Mouse (Mus musculus) liver, embryonic 16.5 days (tissue): ENCODE measurements around the gene Rbck1. TPM values are rescaled to one million over a fixed set of nuclear protein-coding genes. Genes with fewer than 3 reads are reported as not detected.

ENCODE experiments used
- ATAC-seq: fragments of 200-750 bp; cut with Nextera tagmentation; 2 replicates; pipeline ENCODE4 v1.8.0; 2017; ENCODE audit warnings: low read depth, mild to moderate bottlenecking, moderate number of reproducible peaks, moderate library complexity
- H3K27ac ChIP-seq: fragments of 300-500 bp; sonication (generic); 2 replicates; pipeline ENCODE4 v1.5.1; 2014; ENCODE audit warnings: mild to moderate bottlenecking, low read length
- H3K27me3 ChIP-seq: fragments of 300-500 bp; sonication (generic); 2 replicates; pipeline ENCODE4 v1.6.1; 2014; ENCODE audit warnings: low read depth, low read length, mixed read lengths; ENCODE audit not compliant: control insufficient read depth, insufficient read depth
- H3K36me3 ChIP-seq: fragments of 300-500 bp; sonication (generic); 2 replicates; pipeline ENCODE4 v1.6.1; 2014; ENCODE audit warnings: mild to moderate bottlenecking; ENCODE audit not compliant: control insufficient read depth, insufficient read depth
- H3K4me1 ChIP-seq: fragments of 300-500 bp; sonication (generic); 2 replicates; pipeline ENCODE4 v1.6.1; 2014; ENCODE audit warnings: low read depth, low read length, mixed read lengths; ENCODE audit not compliant: control insufficient read depth
- H3K4me2 ChIP-seq: fragments of 300-500 bp; sonication (generic); 2 replicates; pipeline ENCODE4 v1.6.1; 2014; ENCODE audit warnings: low read depth, low read length, mixed read lengths
- H3K4me3 ChIP-seq: fragments of 300-500 bp; sonication (generic); 2 replicates; pipeline ENCODE4 v1.5.1; 2014; ENCODE audit warnings: low read depth, mild to moderate bottlenecking, low read length
- H3K9ac ChIP-seq: fragments of 300-500 bp; sonication (generic); 2 replicates; pipeline ENCODE4 v1.6.1; 2014; ENCODE audit warnings: low read depth, low read length
- H3K9me3 ChIP-seq: fragments of 300-500 bp; sonication (generic); replicated peaks from 2 replicates; pipeline ENCODE4 v1.6.1; 2016; ENCODE audit warnings: low read length; ENCODE audit not compliant: control insufficient read depth
- WGBS: fragments of 180-500 bp; shearing (Covaris S2); extraction: QIAGEN DNeasy Blood & Tissue Kit; methylation state at CpG from one replicate; pipeline ENCODE4 v1.1.7; 2014; ENCODE audit not compliant: insufficient replicate concordance; 5-methylcytosine and 5-hydroxymethylcytosine counted together
- polyA plus RNA-seq: library from polyadenylated mRNA; unstranded; fragments of >200 nt; fragmentation: Nextera tagmentation; extraction: Ambion mirVana; gene quantifications from 2 replicates; pipeline ENCODE4 v1.2.1, GENCODE M21; 2015

The Rbck1 gene
- polyA plus RNA-seq, 1 experiment from 2014 or later, result 40.2 TPM

DNA sequence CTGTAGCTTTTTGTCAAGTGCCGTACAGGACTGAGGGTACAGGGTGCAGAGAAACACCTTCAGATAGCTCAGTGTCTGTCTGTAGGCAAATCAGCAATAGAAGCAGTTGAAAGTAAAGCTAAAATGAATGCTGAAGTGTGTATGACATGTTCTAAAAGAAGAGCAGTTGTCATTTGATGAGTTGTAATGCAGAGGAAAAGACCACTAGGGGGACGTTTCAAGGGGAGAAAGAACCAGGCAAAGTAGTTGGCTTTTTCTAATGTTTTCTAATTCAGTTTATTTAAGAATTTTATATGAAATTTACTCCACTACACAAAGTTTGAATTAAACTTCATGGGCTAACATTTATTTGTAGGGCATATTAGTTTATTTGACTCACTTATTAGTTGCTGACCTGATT lies 58.8 kb downstream of the Rbck1 start:
- WGBS, result 65% methylated on average over 2 of the region's 2 CpGs
- Histone ChIP-seq H3K4me2 (no peak overlapping the region), H3K4me3 (no peak overlapping the region), H3K4me1 (no peaks in the 10 kb centered on the region), H3K36me3 (peaks cover 38% of the 10 kb centered on the region), H3K9ac (no peak overlapping the region), H3K9me3 (no peaks in the 10 kb centered on the region), H3K27ac (no peak overlapping the region), H3K27me3 (no peaks in the 10 kb centered on the region)
- no peak for ATAC-seq

Other genes with a start within 250 kb of the Rbck1 start
- gene Srxn1, start 227.1 kb downstream of the Rbck1 start, polyA plus RNA-seq, result 8.8 and 9.4 TPM in 2 replicates
- gene Tcf15, start 189.1 kb downstream of the Rbck1 start, polyA plus RNA-seq, result 0.22 TPM in 1 of 2 replicates, not detected in the other
- gene Csnk2a1, start 105.8 kb downstream of the Rbck1 start, polyA plus RNA-seq, result 33.5 and 36.4 TPM in 2 replicates
- gene Tbc1d20, start 38.8 kb downstream of the Rbck1 start, polyA plus RNA-seq, result 11.3 and 11.7 TPM in 2 replicates
- 6.5 and 6.8 TPM in 2 replicates for gene Trib3, start 11.4 kb upstream of the Rbck1 start, polyA plus RNA-seq
- gene Nrsn2, start 44.0 kb upstream of the Rbck1 start, polyA plus RNA-seq, result not detected in 2 replicates
- gene Sox12, start 65.4 kb upstream of the Rbck1 start, polyA plus RNA-seq, result 0.77 and 0.99 TPM in 2 replicates
- gene Zcchc3, start 82.4 kb upstream of the Rbck1 start, polyA plus RNA-seq, result 6.4 and 6.7 TPM in 2 replicates
- 0.12 and 0.18 TPM in 2 replicates for gene 6820408C15Rik, start 82.9 kb upstream of the Rbck1 start, polyA plus RNA-seq
- gene Defb23, start 132.0 kb upstream of the Rbck1 start, polyA plus RNA-seq, result not detected in 2 replicates
- gene Defb20, start 144.4 kb upstream of the Rbck1 start, polyA plus RNA-seq, result not detected in 2 replicates
- not detected in 2 replicates for gene Defb22, start 157.5 kb upstream of the Rbck1 start, polyA plus RNA-seq
- not detected in 2 replicates for gene Defb26, start 179.0 kb upstream of the Rbck1 start, polyA plus RNA-seq
- gene Defb28, start 185.6 kb upstream of the Rbck1 start, polyA plus RNA-seq, result not detected in 2 replicates
- not detected in 2 replicates for gene Defb29, start 207.4 kb upstream of the Rbck1 start, polyA plus RNA-seq
- gene Gm17416, start 236.7 kb upstream of the Rbck1 start, polyA plus RNA-seq, result not detected in 2 replicates
- not detected in 2 replicates for gene Defb21, start 240.1 kb upstream of the Rbck1 start, polyA plus RNA-seq
- not detected in 2 replicates for gene Defb19, start 247.7 kb upstream of the Rbck1 start, polyA plus RNA-seq